Mouse (Mus musculus) erythroblast, embryonic 14.5 days (primary cell): ENCODE results near the gene Trove2.

Experiments
- GATA1 ChIP-seq: IDR thresholded peaks from 2 replicates; pipeline ENCODE4 v1.6.1; 2012; ENCODE audit warnings: low read length, inconsistent platforms, mixed read lengths
- TAL1 ChIP-seq: IDR thresholded peaks from 3 replicates; pipeline ENCODE4 v1.6.1; 2012; ENCODE audit warnings: low read length, inconsistent platforms, mixed read lengths

DNA sequence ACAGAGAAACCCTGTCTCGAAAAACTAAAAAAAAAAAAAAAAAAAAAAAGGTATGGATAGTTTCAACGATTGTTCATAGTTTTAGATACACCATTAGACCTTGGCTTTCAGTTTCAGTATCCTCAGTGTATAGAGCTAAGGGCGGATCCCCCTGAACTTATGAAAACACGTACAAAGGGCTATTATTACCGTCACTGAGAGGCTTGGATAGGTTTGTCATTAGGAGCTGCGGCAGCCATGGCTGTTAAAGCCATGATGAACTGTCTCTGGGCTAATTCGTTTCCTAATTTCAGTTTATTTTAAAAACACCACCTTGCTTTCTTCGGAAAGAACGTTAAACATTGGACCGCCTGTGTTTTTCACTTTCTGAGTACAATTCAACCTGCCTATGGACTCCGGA lies 38.1 kb downstream of the Trove2 start:
- no peak for TF ChIP-seq TAL1
- TF ChIP-seq GATA1: no peak
